Mouse (Mus musculus) lung, embryonic 16.5 days (tissue): ENCODE results near the gene Cyp1a2. TPM values are rescaled to one million over a fixed set of nuclear protein-coding genes. Genes with fewer than 3 reads are reported as not detected.

Experiments used
- ATAC-seq: fragments of 200-750 bp; cut with Nextera tagmentation; 2 replicates; pipeline ENCODE4 v1.8.0; 2017; ENCODE audit warnings: low read depth, mild to moderate bottlenecking, moderate library complexity
- H3K27ac ChIP-seq: fragments of 300-500 bp; sonication (generic); 2 replicates; pipeline ENCODE4 v1.5.1; 2014; ENCODE audit warnings: mild to moderate bottlenecking, control low read depth, low read length
- H3K27me3 ChIP-seq: fragments of 300-500 bp; sonication (generic); 2 replicates; pipeline ENCODE4 v1.6.1; 2014; ENCODE audit warnings: low read depth, low read length, mixed read lengths; ENCODE audit not compliant: control insufficient read depth, insufficient read depth
- H3K36me3 ChIP-seq: fragments of 300-500 bp; sonication (generic); 2 replicates; pipeline ENCODE4 v1.6.1; 2014; ENCODE audit warnings: low read length; ENCODE audit not compliant: control insufficient read depth, insufficient read depth
- H3K4me1 ChIP-seq: fragments of 300-500 bp; sonication (generic); replicated peaks from 2 replicates; pipeline ENCODE4 v1.6.1; 2014; ENCODE audit warnings: low read length, mixed read lengths; ENCODE audit not compliant: control insufficient read depth, insufficient read depth
- H3K4me2 ChIP-seq: fragments of 300-500 bp; sonication (generic); 2 replicates; pipeline ENCODE4 v1.6.1; 2014; ENCODE audit warnings: low read depth, low read length, control low read depth
- H3K4me3 ChIP-seq: fragments of 300-500 bp; sonication (generic); 2 replicates; pipeline ENCODE4 v1.5.1; 2014; ENCODE audit warnings: mild to moderate bottlenecking, low read length, control low read depth
- H3K9ac ChIP-seq: fragments of 300-500 bp; sonication (generic); 2 replicates; pipeline ENCODE4 v1.6.1; 2014; ENCODE audit warnings: low read length, control low read depth
- H3K9me3 ChIP-seq: fragments of 300-500 bp; sonication (generic); 2 replicates; pipeline ENCODE4 v1.6.1; 2016; ENCODE audit warnings: low read length; ENCODE audit not compliant: control insufficient read depth
- WGBS: fragments of 180-500 bp; shearing (Covaris S2); extraction: QIAGEN DNeasy Blood & Tissue Kit; methylation state at CpG from one replicate; pipeline ENCODE4 v1.1.7; 2014; 5-methylcytosine and 5-hydroxymethylcytosine counted together
- polyA plus RNA-seq: library from polyadenylated mRNA; unstranded; fragments of >200 nt; fragmentation: Nextera tagmentation; extraction: Ambion mirVana; gene quantifications from 2 replicates; pipeline ENCODE4 v1.2.1, GENCODE M21; 2015

Gene Cyp1a2
- polyA plus RNA-seq, 1 experiment from 2014 or later, result not detected

DNA sequence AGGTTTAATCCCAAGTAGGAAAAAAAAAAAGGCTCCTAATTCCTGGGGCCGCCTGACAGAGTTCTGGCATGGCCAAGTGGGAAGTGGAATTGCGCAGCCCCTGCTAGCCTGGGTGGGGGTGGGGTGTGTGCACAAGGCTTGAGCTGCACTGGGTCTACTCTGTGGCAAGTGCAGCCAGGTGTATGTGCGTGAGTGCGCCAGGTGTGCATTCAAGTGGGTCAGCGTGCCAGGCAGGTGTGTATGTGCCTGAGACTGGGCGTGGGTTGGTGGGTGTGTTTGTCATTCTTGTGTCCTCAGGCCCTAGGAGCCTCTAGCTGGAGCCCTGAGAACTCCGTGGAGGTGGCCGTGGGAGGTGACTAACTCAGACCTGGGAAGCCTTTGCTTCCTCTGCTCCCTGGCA, 17.0 kb downstream of the Cyp1a2 start:
- Histone ChIP-seq H3K36me3 (no peaks in the 10 kb centered on the region), H3K9ac (no peak overlapping the region), H3K4me3 (no peak overlapping the region), H3K4me1 (no peaks in the 10 kb centered on the region; the same call in 1 of the 2 replicates), H3K4me2 (no peak overlapping the region), H3K27ac (no peak overlapping the region), H3K27me3 (no peaks in the 10 kb centered on the region), H3K9me3 (no peaks in the 10 kb centered on the region)
- peak; percentile 66 for ATAC-seq
- WGBS, result 67% methylated on average over 8 of the region's 8 CpGs

DNA sequence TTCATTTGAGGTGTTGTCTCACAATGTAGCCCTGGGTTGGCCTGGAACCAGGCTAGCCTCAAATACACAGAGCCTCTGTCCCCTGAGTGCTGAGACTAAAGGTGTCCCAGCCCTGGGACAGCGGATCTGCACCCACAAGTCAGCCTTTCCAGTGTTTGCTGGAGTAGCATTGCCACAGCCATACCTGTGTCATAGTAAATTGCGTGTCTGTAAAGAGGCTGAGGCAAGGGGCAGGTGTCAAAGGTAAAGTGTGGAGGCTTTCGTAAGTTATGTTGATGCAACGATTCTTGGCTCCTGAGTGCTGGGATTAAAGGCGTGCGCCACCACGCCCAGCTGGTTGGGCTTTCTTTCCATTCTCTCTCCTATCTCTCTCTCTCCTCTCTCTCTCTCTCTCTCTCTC, 18.9 kb downstream of the Cyp1a2 start:
- Histone ChIP-seq H3K4me1 (no peaks in the 10 kb centered on the region; the same call in 1 of the 2 replicates), H3K27ac (no peak overlapping the region), H3K4me2 (no peak overlapping the region), H3K9me3 (no peaks in the 10 kb centered on the region), H3K27me3 (no peaks in the 10 kb centered on the region), H3K4me3 (no peak overlapping the region), H3K36me3 (no peaks in the 10 kb centered on the region), H3K9ac (no peak overlapping the region)
- WGBS, result 43% methylated on average over 7 of the region's 7 CpGs
- ATAC-seq, result no peak

DNA sequence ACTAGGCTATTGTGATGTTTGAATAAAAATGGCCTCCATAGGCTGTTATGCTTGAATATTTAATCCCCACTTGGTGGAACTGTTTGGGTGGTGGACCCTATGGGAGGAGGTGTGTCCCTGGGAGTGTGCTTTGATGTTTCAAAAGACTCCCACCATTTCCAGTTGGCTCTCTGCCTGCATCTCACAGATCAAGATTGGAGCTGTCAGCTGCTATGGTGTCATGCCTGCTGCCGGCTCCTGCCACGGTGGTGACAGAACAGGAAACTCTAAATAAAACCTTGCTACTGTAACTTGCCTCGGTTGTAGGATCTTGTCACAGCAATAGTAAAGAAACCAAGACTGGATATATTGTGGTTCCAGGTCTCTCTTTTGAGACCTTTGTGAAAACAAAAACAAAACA, 22.0 kb downstream of the Cyp1a2 start:
- no peaks in the 10 kb centered on the region for H3K27me3 ChIP-seq
- no peak overlapping the region for H3K4me2 ChIP-seq
- no peak overlapping the region for H3K9ac ChIP-seq
- ATAC-seq, result no peak
- no peak overlapping the region for H3K4me3 ChIP-seq
- 34% methylated on average over 3 of the region's 3 CpGs for WGBS
- no peak overlapping the region for H3K27ac ChIP-seq
- no peaks in the 10 kb centered on the region for H3K4me1 ChIP-seq
- H3K9me3 ChIP-seq, result no peaks in the 10 kb centered on the region
- no peaks in the 10 kb centered on the region for H3K36me3 ChIP-seq

- no peaks in the 10 kb centered on the region for H3K36me3 ChIP-seq
- no peak overlapping the region for H3K4me2 ChIP-seq
- ATAC-seq, result no peak
- no peaks in the 10 kb centered on the region for H3K9me3 ChIP-seq
- no peak overlapping the region for H3K4me3 ChIP-seq
- H3K27me3 ChIP-seq, result no peaks in the 10 kb centered on the region
- WGBS, result 51% methylated on average over 6 of the region's 6 CpGs
- no peak overlapping the region for H3K9ac ChIP-seq
- no peak overlapping the region for H3K27ac ChIP-seq
- peaks cover 6% of the 10 kb centered on the region for H3K4me1 ChIP-seq
Measured at GRCm38 (mm10) chr9:57660501-57660900, 23.0 kb downstream of the Cyp1a2 start.

GRCm38 (mm10) chr9:57659774-57660173, 23.7 kb downstream of the Cyp1a2 start:
- Histone ChIP-seq H3K4me3 (no peak overlapping the region), H3K9ac (no peak overlapping the region), H3K4me2 (no peak overlapping the region), H3K4me1 (peaks cover 6% of the 10 kb centered on the region), H3K27ac (no peak overlapping the region), H3K9me3 (no peaks in the 10 kb centered on the region), H3K27me3 (no peaks in the 10 kb centered on the region), H3K36me3 (no peaks in the 10 kb centered on the region)
- peak; percentile 63; the same call in 1 of the 2 replicates for ATAC-seq
- 22% methylated on average over 4 of the region's 4 CpGs for WGBS

- no peak for ATAC-seq
- H3K36me3 ChIP-seq, result no peaks in the 10 kb centered on the region
- no peak overlapping the region for H3K4me3 ChIP-seq
Measured at GRCm38 (mm10) chr9:57658970-57659369, 24.5 kb downstream of the Cyp1a2 start.

GRCm38 (mm10) chr9:57657843-57658242, 25.7 kb downstream of the Cyp1a2 start:
- peaks cover 6% of the 10 kb centered on the region for H3K4me1 ChIP-seq
- no peak overlapping the region for H3K27ac ChIP-seq
- no peaks in the 10 kb centered on the region for H3K36me3 ChIP-seq
- no peak overlapping the region for H3K4me2 ChIP-seq
- WGBS, result 33% methylated on average over 4 of the region's 4 CpGs
- H3K9ac ChIP-seq, result no peak overlapping the region
- no peaks in the 10 kb centered on the region for H3K9me3 ChIP-seq
- no peak overlapping the region for H3K4me3 ChIP-seq
- peak; percentile 36 for ATAC-seq
- 0 out of 2 replicates have a peak, but pooled peaks cover 3% of the 10 kb centered on the region for H3K27me3 ChIP-seq

More at GRCm38 (mm10) chr9:57658970-57659369, 24.5 kb downstream of the Cyp1a2 start:
- H3K4me2 ChIP-seq, result no peak overlapping the region
- no peaks in the 10 kb centered on the region for H3K9me3 ChIP-seq
- 0 out of 2 replicates have a peak, but pooled peaks cover 3% of the 10 kb centered on the region for H3K27me3 ChIP-seq
- peaks cover 6% of the 10 kb centered on the region for H3K4me1 ChIP-seq
- 79% methylated on average over 4 of the region's 4 CpGs for WGBS
- H3K27ac ChIP-seq, result no peak overlapping the region
- no peak overlapping the region for H3K9ac ChIP-seq

GRCm38 (mm10) chr9:57656631-57657350, 26.7 kb downstream of the Cyp1a2 start:
- H3K27ac ChIP-seq, result peak overlapping the region; percentile 9; the same call in 1 of the 2 replicates
- 57% methylated on average over 19 of the region's 19 CpGs for WGBS
- peak; percentile 25; the same call in 1 of the 2 replicates for ATAC-seq
- H3K4me2 ChIP-seq, result no peak overlapping the region
- 0 out of 2 replicates have a peak, but pooled peaks cover 3% of the 10 kb centered on the region for H3K27me3 ChIP-seq
- peaks cover 6% of the 10 kb centered on the region for H3K4me1 ChIP-seq
- H3K9ac ChIP-seq, result no peak overlapping the region
- H3K36me3 ChIP-seq, result no peaks in the 10 kb centered on the region
- no peaks in the 10 kb centered on the region for H3K9me3 ChIP-seq
- H3K4me3 ChIP-seq, result no peak overlapping the region

DNA sequence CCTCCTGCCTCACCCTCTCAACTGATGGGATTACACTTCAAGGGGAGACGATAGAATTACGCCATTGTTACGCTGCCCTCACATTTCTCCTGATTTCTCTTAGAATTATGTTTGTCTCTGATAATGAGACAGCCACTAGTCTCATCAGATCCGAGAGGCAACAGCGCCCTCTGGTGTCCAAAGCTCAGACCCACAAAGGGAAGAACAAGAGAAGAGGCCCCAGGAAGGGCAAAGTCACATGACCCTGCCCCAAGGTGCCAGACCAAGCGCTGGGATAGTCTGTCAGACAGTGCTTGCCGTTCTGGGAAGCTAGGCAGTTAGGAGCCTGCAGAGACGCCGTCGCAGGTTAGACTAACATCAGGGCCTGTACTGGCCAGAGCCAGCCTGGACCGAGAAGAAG, 27.8 kb downstream of the Cyp1a2 start:
- no peaks in the 10 kb centered on the region for H3K36me3 ChIP-seq
- H3K27me3 ChIP-seq, result 0 out of 2 replicates have a peak, but pooled peaks cover 3% of the 10 kb centered on the region
- peak; percentile 76 for ATAC-seq
- peaks cover 7% of the 10 kb centered on the region for H3K4me1 ChIP-seq
- WGBS, result 1% methylated on average over 11 of the region's 11 CpGs
- H3K4me3 ChIP-seq, result 0 out of 2 replicates have a peak overlapping the region, but pooled peaks have one; percentile 25
- H3K9me3 ChIP-seq, result no peaks in the 10 kb centered on the region
- H3K9ac ChIP-seq, result peak overlapping the region; percentile 52
- no peak overlapping the region for H3K27ac ChIP-seq
- H3K4me2 ChIP-seq, result peak overlapping the region; percentile 50
